Comparison of ENCODE assay signal across 8 mouse cellular contexts in genomic region chr8:108695938-108696630, GRCm38 (mm10).
DNase-seq lines count a peak whose midpoint lies in the region; ATAC-seq and TF ChIP-seq lines count a peak whose summit lies in the region.

No protein-coding gene starts in this region.

- TF ChIP-seq EP300 in liver, embryonic 14.5 days (IDR thresholded peaks at IDR 0.05; ENCODE audit: low read depth), result no peak

- H3K9ac ChIP-seq in heart, embryonic 15.5 days, result peak overlapping the region; percentile 15; the same call in 1 of the 2 replicates
- no peak overlapping the region for H3K9ac ChIP-seq in liver, embryonic 14.5 days (replicated peaks)

- peak overlapping the region; percentile 44 for H3K4me3 ChIP-seq in heart, embryonic 15.5 days
- peak overlapping the region in 1 of 2 experiments; percentile 17; a peak in 1 of 4 replicates for H3K4me3 ChIP-seq in liver, embryonic 14.5 days (ENCODE audit: insufficient read depth in 1 of 2, low read depth in 2 of 2, low read length in 2 of 2)
- peak overlapping the region; percentile 52 for H3K4me3 ChIP-seq in small intestine, adult 2 months (ENCODE audit: low read depth, low read length)

- H3K36me3 ChIP-seq in heart, embryonic 15.5 days, result no peaks in the 10 kb centered on the region
- H3K36me3 ChIP-seq in liver, embryonic 14.5 days (replicated peaks; ENCODE audit: control insufficient read depth, insufficient read depth, low read depth), result no peaks in the 10 kb centered on the region
- H3K36me3 ChIP-seq in small intestine, adult 2 months (ENCODE audit: control insufficient read depth, insufficient read depth, low read length), result no peaks in the 10 kb centered on the region

- no peak for TF ChIP-seq POLR2A in small intestine, adult 2 months (IDR thresholded peaks at IDR 0.05; ENCODE audit: low read depth, low read length)

- peaks cover 61% of the 10 kb centered on the region for H3K27me3 ChIP-seq in heart, embryonic 15.5 days
- peaks cover 64% of the 10 kb centered on the region for H3K27me3 ChIP-seq in liver, embryonic 14.5 days (ENCODE audit: control insufficient read depth, insufficient read depth, low read length)
- H3K27me3 ChIP-seq in small intestine, adult 2 months (ENCODE audit: control insufficient read depth, insufficient read depth, low read length), result peaks cover 43% of the 10 kb centered on the region

- peak; percentile 68 for DNase-seq in ES-CJ7 (ENCODE audit: low read depth, low spot score)
- peak; percentile 58 for DNase-seq in adrenal gland, postnatal 25 days
- DNase-seq in liver, embryonic 14.5 days (ENCODE audit: low read depth in 3 of 3, low spot score in 3 of 3), result no peak
- DNase-seq in retina, embryonic 14.5 days (ENCODE audit: low spot score), result no peak
- DNase-seq in left cerebral cortex, postnatal 14 days (ENCODE audit: low spot score in 2 of 2), result no peak
- DNase-seq in cerebellum, postnatal 4 days (ENCODE audit: low spot score in 2 of 2), result no peak

- peak overlapping the region; percentile 73 for H3K4me2 ChIP-seq in heart, embryonic 15.5 days
- H3K4me2 ChIP-seq in liver, embryonic 14.5 days (ENCODE audit: low read depth), result peak overlapping the region; percentile 34

- intact Hi-C loops in left cerebral cortex, postnatal 14 days (cut with DNase I), result no loop called here

- 1% methylated on average over 31 of the region's 31 CpGs for WGBS in heart, embryonic 15.5 days
- 1% methylated on average over 31 of the region's 31 CpGs for WGBS in liver, embryonic 14.5 days (ENCODE audit: insufficient replicate concordance)
- 2% methylated on average over 31 of the region's 31 CpGs for WGBS in small intestine, adult 2 months

- H3K9me3 ChIP-seq in heart, embryonic 15.5 days (replicated peaks), result no peaks in the 10 kb centered on the region
- no peaks in the 10 kb centered on the region for H3K9me3 ChIP-seq in liver, embryonic 14.5 days (ENCODE audit: control insufficient read depth, low read length)

- H3K4me1 ChIP-seq in heart, embryonic 15.5 days (replicated peaks), result peaks cover 52% of the 10 kb centered on the region
- peaks cover 0 to 12% of the 10 kb centered on the region in 2 experiments; a peak in 2 of 4 replicates for H3K4me1 ChIP-seq in liver, embryonic 14.5 days (replicated peaks; ENCODE audit: control insufficient read depth in 2 of 2, insufficient read depth in 2 of 2, low read length in 1 of 2)
- H3K4me1 ChIP-seq in small intestine, adult 2 months (ENCODE audit: control insufficient read depth, insufficient read depth, insufficient read length, low read length), result peaks cover 18% of the 10 kb centered on the region

- ATAC-seq in heart, embryonic 15.5 days (replicated peaks; ENCODE audit: insufficient number of reproducible peaks, insufficient read depth, low FRiP score, low read depth), result 0 out of 2 replicates have a peak, but pooled peaks have one; percentile 7
- no peak for ATAC-seq in liver, embryonic 14.5 days (ENCODE audit: insufficient read depth)

- TF ChIP-seq CTCF in liver, embryonic 14.5 days (IDR thresholded peaks at IDR 0.05; ENCODE audit: low read depth), result no peak
- TF ChIP-seq CTCF in small intestine, adult 2 months (IDR thresholded peaks at IDR 0.05; ENCODE audit: extremely low read depth, insufficient read length, insufficient replicate concordance, low read depth, low read length), result no peak

- no peak overlapping the region for H3K27ac ChIP-seq in heart, embryonic 15.5 days
- no peak overlapping the region for H3K27ac ChIP-seq in liver, embryonic 14.5 days
- no peak overlapping the region for H3K27ac ChIP-seq in small intestine, adult 2 months (ENCODE audit: insufficient read depth, low read depth, low read length)

Comparison
In these comparisons a context has a peak if more than half of its experiments do, and no peak if none do; other contexts are left out.
1. DNase-seq: peak in ES-CJ7 (single experiment) and adrenal gland, postnatal 25 days (single experiment); none in liver, embryonic 14.5 days (0 of 3), retina, embryonic 14.5 days (single experiment), left cerebral cortex, postnatal 14 days (0 of 2) and cerebellum, postnatal 4 days (0 of 2).